Mouse (Mus musculus) thymus, postnatal 14 days (tissue): ENCODE results near the gene Pprc1.

Source experiments
- DNase-seq: peaks from one replicate; pipeline ENCODE4 v3.0.0; 2021

Pprc1 gene

DNA sequence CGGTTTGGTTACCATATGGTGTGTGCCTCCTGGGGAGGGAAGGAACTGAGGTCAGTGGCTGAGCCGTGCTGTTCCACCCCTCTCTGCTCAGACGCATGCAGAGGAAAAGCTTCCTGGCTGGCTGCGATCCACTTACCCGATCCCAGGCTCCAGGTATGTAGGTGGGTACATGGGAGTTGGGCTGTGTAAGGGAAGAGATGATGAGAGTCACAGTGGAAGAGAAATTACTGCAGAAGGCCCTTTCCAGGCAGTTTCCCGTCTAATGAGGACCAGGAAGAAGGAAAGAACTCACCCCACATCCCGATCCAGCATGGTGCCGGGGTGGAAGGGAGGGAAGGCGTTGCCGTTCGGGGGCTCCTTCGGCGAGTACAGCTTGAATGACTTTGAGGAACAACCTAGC, 8.7 kb upstream of the Pprc1 start:
- no peak for DNase-seq

DNA sequence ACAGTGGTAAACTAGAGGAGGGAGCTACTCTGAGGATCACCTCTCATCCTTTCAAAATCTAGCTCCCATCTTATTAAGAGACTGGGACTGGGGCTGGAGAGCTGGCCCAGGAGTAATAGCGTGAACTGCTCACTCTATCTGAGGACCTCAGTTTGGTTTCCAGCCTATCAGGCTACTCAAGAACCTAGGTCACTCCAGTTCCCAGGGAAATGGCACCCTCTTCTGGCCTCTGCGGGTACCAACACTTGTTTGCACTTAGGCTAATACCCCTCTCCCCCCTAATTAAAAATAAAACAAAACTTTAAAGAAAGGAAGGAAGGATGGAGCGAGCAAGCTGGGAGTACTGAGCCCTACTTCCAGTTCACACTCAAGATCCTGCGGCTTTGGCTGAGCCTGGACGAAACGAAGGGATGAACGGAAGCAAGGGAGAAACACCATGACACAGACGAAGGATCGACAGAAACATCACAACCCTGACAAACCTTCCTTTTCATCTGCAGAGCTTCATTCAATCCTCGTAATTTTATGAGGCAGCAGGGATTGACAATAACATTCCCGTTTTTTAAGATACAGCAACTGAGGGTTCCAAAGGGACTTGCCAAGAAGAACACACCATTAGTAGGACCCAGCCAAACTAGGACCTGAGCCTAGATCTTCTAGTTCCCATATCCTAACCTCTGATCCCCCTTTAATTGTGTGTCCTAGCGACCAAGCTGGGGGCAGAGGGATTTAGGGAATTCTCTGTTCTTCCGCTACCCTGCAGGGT, 8.0 kb upstream of the Pprc1 start:
- peak; percentile 51 for DNase-seq

DNA sequence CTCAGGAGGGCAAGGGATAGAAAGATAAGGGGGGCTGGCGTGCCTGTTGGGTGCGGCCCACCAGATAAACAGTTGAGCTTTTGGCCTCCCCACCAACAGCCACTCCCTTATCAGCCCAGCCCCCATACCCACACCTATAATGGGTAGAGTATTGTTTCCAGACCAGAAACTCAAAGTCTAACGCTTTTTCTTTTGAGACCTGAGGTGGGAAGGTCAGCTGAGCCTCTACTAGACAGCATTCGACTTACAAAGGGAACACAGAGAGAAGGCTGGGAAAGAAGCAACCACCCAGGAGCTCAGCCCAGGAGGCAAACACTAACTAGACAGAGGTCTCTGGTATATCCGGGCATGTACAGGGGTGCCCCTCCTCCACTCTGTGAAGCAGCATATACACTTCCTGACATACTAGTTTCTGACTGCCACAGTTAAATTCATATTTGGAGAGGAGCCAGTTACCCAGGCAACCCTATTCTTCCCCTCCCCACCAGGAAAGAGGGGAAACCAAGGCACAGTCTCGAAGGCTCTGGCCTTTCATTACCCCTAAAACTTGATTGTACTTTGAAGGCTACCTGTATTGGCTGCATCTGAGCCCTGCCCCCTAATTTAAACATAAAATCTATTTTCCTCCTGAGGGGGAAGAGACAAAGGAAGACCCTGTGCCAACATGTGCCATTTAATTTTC, 7.3 kb upstream of the Pprc1 start:
- DNase-seq = peak; percentile 83

DNA sequence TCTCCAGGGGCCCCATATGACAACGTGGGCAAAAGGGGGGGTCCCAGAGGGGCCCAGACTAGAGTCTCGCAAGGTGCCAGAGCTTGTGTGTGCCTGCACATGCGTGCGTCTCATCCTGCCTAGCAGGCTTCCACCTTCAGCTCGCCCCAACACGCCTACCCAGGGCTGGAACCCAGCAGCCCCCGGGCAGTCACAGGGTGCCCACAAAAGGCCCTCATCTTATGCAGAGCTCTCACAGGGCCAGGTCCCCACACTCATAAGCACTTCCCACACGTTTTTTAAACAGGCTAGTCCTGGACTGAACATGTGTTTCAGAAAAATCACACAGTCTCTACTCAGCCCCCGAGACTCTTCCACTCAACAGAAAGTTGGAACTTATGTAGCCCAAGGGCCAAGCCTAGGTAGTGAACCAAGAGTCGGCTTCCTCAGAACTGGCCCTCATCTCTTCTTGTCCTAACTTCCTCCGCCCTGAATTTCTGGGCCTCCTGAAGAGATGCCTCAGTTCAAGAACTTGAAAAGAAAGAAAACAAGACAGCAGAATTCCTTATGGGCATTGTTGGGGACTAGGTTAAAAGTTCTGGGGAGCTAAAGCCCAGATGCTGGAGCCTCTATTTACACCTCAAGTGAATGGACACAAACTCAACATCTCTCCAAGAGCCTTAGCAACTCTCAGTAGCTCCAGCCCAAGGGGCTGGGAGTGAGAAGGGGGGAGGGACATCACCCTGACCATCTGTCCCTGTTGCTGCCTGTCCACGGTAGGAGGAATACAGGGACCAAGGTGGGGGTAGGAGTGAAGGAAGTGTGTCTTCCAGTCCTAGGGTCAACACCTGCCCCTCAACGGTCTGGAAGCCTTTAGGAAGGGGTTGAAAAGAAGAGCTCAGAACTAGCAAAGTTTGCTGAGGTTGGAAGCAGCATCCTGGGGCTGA, 6.5 kb upstream of the Pprc1 start:
- peak; percentile 73 for DNase-seq

DNA sequence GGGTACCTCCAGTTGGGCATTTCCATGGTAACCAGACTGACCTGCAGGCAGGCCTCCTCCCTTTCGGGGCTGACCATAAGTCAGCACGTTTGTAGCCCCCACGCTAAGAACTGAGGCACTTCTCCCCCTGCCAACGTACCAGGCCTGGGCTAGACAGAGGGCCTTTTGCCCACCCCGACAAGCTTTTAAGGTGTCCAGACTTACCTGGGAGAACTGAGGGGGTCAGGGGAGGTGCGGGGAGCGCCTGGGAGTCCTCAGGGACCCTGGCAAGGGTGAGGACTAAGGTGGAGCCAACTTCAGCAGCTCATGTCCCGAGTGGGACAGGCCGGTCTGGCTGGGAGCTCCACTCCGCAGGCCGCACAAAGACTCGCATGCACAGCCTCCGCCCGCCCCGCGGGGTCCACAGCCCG, 5.8 kb upstream of the Pprc1 start:
- DNase-seq = peak; percentile 55

DNA sequence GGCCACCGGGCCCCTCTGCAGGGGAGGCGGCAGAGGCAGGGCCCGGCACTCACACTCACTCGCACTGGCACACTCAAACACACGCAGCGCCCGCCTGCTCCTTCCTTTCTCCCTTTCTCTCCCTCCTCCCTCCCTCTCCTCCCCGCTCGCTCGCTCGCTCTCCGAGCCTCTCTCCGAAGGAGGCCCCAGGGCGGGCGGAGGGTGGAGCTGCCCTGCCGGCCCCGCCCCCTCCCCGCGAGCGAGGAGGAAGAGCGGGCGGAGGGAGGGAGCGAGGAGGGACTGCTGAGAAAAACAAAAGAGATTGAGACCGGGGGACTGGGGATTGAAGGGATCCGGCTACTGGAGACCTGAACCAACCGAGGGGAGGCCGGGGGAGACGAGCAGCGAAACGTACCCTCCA, 5.2 kb upstream of the Pprc1 start:
- peak; percentile 97 for DNase-seq

DNA sequence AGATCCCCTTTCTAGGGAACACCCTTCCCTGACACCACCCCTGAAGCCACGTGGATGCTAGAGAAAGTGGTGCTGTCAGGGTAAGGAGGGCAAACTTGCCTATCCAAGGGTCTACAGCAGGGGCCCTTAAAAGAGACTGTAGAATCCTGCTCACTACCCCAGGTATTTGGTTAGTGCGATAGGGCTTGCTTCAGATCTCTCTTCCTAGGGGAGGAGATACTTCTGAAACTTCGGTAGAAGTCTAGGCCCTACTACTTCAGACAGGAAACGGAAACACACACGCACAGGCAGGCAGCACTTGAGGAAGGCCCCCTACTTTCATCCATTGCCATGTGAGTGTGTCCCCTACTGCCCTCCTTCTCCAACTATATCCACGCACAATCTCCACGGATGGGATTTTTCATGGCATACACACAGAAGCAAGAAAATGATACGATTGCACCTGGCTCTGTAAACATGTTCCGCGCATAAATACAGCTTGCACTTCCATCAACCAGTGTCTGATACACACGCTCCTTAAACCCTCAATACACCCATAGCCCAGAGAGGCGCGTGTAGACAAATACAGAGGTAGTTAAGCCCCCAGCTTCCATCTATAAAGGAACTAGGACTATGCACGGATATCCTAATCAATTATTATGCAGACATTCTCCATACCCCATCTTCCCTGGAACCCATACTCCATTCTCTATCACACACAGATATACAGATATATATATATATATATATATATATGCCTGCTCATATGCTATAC, 4.4 kb upstream of the Pprc1 start:
- peak; percentile 73 for DNase-seq

DNA sequence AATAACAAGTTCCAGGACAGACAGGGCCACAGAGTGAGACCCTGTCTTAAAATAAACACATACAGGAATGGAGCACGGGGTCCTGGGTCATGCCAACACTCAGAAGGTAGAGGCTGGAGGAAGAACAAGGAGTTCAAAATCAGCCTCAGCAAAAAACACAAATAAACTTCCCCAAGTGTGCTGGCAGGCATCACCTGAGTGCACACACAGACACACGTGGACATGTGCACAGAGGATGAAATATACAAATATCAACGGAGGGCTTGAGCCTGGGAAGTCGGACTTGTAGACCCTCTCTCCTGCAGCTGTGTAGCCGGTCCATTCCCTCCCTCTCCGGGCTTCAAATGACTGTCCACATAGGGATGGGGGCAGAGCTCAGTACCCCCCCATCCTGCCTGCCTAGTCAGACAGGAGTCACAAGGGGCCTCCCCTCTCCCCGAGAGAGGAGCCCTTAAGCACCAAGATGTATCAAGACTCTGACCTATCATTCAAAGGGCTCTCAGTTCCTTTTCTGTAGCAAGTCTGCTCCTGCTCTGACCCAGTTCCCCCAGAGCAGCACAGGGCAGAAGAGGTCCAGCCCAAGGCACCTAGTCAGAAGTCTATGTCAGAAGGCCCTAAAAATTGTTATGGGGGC, 3.3 kb upstream of the Pprc1 start:
- DNase-seq = no peak

DNA sequence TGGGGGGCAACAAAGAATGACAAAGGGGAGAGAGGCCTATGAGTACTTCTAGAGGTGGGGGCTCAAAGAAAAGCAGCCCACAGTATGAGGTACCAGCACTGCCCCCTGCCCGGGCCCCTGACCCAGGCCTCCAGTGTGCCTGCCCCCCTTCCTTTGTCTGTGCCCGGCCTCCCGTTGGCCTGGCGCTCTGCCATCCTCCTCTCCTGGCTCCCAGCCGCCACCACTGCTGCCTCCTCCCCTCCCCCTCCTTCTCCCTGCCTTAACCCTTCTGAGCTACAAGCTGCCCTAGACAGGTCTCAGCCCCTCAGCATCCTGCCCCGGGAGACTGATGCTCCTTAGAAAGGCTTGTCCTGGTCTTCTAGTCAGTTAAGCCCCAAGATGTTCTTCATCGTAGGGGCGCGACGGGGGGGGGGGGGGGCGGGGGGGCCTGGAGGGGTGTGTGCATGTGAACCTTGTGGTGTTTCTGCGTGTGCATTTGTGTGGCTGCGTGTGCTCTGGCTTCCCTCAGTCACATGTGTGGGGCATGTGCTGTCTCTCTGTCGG, 2.7 kb upstream of the Pprc1 start:
- peak; percentile 75 for DNase-seq

DNA sequence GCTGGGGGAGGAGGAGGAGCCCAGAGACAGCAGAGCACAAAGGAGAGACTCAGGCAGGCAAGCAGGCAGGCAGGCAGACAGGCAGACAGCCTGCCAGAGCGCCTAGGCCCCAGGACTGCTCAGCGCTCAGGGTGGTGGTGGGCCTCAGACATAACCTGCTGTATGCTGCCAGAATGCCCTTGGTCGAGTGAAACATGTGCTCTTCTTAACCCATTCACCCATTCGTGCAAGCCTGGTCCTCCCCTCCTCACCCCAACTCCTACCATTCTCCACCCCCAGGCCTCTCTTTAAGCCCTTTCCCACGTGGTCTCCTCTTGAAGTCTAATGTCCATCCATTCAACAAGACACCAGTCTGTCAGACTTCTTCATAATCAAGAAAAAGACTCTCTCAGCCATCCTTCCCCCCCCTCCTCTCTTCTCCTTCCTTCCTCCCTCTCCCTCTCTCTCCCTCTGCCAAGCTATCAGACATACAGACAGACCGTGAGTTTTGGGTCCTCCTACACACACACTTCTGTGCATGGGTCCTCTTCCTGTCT, 2.1 kb upstream of the Pprc1 start:
- peak; percentile 75 for DNase-seq

DNA sequence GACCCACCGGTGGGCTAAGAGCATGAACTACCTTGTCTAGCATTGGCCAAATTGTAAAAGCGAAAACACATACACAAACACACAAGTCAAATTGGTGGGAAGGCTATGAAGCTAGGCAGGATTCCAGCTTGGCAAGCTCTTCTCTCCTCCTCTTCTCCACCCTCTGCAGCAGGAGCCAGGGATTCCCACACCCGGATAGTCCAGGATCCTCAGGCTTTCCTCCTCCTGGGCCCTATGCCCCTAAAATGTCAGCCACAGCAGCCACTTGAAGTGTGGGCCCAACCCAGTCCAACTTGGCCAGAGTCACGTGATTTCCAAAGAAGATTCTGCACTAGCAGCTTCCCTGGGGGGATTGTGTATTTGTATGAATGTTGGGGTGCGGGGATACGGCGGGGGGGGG, 1.3 kb upstream of the Pprc1 start:
- no peak for DNase-seq

DNA sequence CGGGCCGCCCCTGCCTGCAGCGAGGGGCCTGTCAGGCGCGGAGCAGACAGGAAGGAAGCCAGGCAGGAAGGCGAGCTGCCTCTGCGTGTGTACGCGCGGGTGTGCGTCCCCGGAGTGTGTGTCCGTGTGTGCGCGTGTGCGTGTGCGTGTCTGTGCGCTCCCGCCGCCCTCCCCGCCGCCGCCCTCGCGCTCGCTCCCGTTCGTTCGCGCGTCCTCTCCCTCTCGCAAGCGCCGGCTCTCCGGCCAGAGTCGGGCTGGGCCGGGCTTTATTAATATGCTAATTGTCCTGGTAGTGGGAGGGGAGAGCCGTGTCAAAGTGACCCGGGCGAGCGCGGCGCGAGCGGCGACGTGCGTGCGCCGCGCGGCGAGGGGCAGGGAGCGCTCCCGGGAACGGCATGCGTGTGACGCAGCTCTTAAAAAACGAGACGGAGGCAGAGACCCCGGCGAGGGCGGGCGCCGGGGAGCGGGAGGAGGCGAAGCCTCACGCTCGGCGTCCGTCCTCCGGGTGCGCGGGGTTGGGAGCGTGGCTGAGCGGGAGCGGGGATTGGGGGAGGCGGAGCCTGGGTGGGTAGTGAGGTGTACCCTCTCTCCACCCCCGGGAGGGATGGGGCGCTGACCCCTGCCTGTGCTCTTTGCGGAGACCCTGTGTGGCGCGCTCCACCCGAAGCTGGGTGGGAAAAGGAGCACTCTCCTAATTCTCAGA, 458 bp downstream of the Pprc1 start, which contains the start of gene Ldb1:
Gene Ldb1, minus strand, starts transcription at position 222 of the 703 bp plus-strand sequence.
- DNase-seq = peak; percentile 80

DNA sequence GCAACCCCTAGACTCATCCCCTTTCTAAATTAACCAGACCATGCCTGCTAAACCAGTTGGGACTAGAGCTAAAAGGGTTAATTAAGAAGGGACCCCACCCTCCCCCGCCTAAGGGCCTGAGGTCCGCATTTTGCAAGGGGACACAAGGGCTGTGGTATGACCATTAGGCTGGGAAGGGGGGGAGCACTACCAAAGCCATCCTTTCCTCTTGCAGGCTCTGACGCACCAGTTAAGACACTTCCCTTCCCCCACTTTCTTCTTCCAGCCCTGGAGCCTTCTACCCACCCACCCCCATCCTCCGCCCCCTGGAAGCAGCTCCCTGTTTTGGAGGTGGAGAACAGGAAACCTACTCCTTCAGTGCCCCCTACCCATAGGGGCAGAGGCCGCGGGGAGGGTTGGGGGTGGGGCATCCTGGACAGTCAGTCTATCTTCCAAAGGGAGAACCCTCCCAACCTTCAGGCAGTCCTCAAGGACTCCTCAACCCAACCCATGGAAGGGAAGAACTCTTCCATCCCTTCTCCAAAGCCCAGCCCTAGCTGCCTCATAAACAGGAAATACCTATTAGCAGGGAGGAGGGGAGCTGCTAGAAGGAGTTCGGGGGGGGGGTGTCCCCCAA, 1.1 kb downstream of the Pprc1 start:
- DNase-seq = peak; percentile 35

DNA sequence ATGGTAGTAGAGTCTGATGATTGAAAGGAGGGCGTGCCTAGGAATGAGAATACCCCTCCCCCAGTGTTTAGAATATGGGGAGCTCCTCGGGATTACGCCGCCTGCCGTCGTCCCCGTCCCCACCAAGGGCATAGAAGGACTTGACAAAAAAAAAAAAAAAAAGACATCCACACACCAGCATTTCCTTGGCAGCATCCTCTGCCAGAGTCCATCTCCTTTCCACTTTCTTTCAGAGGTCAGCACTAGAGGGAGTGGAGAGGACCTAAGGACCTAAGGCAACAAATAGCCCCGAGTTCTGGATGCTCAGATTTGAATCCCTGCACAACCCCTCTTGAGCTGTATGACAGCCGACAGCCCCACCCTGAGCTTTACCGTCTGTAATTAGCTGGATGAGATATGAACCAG, 1.9 kb downstream of the Pprc1 start:
- DNase-seq = no peak

DNA sequence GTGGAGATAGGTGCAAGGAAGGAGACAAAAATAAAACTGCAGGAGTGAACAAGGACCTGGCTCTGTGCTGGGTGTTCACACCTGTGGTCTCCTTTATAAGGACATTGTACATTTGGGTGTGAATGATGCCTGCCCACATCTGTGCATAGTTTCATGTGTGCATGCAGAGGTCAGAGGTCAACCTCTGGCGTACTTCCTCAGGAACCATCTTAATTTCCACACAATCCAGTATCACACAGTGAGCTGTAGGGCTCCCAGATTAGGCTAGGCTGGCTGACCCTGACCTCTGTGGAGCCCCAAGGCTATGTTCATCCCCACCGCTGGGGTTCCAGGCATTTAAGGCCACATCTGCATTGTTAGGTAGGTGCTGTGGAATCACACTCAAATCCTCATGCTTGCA, 2.7 kb downstream of the Pprc1 start:
- DNase-seq = no peak

DNA sequence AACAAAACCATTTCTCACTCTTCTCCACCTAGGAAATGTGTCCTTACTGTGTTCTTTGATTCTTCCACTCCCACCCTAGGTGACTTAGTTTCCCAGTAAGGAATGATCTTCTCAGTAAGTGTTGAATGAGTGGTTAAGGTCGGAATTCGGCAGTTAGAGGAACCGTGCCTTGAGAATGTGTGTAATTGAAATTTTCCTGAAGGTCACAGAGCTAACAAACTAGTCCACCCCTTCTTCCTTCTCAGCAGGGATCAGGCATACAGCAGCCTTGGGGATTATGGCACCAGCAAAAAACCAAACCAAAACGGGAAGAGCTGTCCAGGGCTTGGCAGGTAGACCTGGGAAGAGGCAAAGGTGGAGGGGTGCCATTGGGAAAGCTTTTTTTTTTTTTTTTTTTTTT, 4.4 kb downstream of the Pprc1 start:
- DNase-seq = no peak

DNA sequence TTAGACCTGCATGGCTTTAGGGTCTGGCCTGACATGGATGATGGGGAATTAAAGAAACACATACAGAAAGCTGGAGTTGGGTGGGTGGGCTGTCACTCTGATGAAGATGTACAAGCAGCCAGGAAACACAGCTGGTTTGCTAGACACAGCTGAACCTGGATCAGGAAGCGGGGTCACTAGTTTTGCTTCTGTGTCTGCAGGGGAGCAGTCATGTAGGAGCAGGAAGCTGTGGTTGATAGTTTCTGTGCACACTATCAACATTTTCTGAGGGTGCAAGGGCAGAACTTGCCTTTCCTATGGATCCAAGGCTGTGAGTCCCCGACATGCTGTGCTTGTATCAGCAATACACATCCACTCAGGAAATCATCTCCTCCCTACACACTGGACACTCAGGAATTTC, 5.8 kb downstream of the Pprc1 start:
- DNase-seq = peak; percentile 68

DNA sequence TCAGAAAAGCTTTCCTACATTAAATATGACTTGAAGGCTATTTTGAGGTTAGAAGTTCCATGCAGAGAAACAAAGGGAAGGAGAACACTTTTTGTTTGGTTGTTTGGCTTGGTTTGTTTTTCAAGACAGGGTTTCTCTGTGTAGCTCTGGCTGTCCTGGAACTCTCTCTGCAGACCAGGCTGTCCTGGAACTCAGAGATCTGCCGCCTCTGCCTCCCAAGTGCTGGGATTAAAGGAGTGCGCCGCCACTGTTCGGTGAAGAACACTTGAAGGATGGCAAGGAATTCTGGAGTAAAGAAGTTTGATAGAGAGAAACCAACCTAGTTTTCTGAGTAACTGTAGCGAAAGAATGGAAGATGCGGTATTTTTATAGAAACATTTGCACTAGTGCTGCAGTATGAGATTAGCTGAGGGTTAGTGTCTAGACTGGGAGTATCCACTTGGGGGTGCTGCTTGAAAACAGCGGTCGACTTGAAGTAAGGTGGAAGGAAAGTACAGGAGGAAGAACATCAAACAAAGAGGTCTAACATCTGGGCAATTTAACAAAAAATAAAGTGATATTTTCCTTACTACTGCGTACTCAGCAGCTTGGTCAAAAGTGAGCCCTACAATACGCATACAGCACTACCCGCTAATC, 11.2 kb downstream of the Pprc1 start:
- peak; percentile 72 for DNase-seq

DNA sequence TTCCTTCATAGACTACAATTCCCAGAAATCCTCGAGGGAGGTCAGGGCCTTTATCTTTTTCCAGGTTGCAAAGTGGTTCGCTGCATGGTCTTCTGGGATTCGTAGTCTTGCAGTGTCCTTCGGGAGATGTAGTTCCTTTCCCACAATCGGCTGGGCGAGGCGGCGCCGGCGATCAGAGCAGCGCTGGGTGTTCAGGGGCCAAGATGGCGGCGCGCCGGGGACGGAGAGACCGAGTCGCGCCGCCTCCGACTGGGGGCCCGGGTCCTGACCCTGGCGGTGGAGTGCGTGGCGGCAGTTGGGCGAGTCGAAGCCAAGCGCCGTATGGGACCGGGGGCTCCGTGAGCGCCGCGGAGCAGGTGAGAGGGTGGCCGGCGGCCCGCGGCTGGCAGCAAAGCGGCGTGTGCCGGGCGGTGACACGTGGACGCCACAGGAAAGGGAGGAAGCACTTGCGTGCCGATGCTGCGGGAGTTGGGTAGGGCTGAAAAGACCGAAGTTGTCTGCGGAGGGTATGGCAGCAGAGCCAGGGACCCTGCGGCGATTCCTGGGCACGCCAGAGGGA, 11.8 kb downstream of the Pprc1 start:
- DNase-seq = peak; percentile 92
